Mouse (Mus musculus) ES-E14 (cell line): Measurements from ENCODE around the gene Edem2.

Source experiments
- CHD2 ChIP-seq: IDR thresholded peaks from 2 replicates; pipeline ENCODE4 v1.6.1; 2014; ENCODE audit warnings: mild to moderate bottlenecking, low read depth, low read length, inconsistent platforms
- MAFK ChIP-seq: IDR thresholded peaks from 2 replicates; pipeline ENCODE4 v1.6.1; 2014; ENCODE audit warnings: mild to moderate bottlenecking, low read depth, low read length, inconsistent platforms; ENCODE audit not compliant: insufficient read depth
- ZC3H11A ChIP-seq: IDR thresholded peaks from 2 replicates; pipeline ENCODE4 v1.6.1; 2012; ENCODE audit warnings: low read depth, mild to moderate bottlenecking, inconsistent platforms, low read length, borderline replicate concordance
- ZNF384 ChIP-seq: IDR thresholded peaks from 2 replicates; pipeline ENCODE4 v1.6.1; 2012; ENCODE audit warnings: low read depth, low read length, inconsistent platforms

- no peak for TF ChIP-seq MAFK
- no peak for TF ChIP-seq ZC3H11A
- no peak for TF ChIP-seq ZNF384
- no peak for TF ChIP-seq CHD2
These were observed 66.2 kb downstream of the Edem2 start for GRCm38 (mm10) chr2:155663097-155663496.
